Mouse (Mus musculus): Measurements from ENCODE around the gene Smarce1. TPM values are rescaled to one million over a fixed set of nuclear protein-coding genes. Genes with fewer than 3 reads are reported as not detected.

The Smarce1 gene
- total RNA-seq, 2 experiments from 2014 or later: 30.4 to 31.3 TPM

- no peak for DNase-seq
These were observed 61.4 kb downstream of the Smarce1 start for GRCm38 (mm10) chr11:99169438-99169837.

DNA sequence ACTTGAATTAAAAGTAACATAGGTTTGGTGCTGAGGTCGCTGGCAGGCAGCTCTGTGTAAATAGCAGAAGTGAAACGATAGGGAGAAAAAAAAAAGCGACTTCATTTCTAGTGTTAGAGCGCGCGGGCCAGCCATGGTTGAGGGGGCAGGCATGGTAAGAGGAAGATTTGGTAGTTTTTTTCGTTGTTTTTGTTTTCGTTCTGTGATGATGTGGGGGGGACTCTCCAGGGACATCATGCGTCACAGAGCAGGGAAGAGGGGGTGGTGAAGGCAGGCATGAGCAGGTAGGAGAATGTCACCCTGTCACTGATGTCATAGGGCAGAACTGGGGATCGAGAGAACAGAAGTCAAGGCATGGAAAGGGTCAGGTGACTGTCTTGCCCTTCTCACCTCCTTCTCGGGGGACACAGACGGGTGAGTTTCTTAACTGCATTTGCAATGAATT is 62.8 kb downstream of the Smarce1 start:
- DNase-seq: no peak

- no peak for DNase-seq
These were observed 63.2 kb downstream of the Smarce1 start for GRCm38 (mm10) chr11:99167576-99167975.

- no peak for DNase-seq
These were observed 64.6 kb downstream of the Smarce1 start for GRCm38 (mm10) chr11:99166241-99166640.

DNA sequence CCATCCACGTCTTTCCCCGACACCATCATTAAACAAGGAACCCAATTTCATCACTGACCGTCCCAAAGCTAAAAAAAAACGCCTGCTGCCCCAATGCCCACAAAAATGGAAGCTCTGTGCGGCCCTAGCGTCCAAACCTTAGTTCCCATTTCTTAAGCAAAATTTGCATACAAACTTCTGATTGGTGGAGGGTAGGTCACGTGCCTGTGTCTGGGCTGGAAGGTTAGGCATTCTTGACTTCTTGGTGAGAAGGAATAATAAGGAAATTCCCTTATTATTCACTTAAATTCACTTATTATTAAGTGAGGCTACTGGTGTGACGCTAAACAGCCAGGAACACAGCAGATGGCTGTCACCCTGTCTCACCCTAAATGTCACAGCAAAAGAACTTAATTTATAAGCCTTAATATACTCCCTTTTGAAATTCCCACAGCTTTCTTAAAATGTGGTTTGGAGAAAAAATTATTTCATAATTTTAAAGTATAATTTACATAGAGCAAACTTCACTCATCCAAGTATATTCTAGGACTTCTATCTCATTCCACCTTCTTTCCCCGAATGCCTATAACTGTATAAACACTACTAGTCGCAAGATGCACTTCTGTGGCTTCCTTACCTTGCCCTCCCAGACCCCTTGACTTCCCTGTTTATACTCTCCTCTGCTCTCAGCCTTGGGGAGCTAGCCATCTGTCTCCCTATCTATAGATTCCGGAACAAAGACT is 65.6 kb downstream of the Smarce1 start:
- DNase-seq: no peak

DNA sequence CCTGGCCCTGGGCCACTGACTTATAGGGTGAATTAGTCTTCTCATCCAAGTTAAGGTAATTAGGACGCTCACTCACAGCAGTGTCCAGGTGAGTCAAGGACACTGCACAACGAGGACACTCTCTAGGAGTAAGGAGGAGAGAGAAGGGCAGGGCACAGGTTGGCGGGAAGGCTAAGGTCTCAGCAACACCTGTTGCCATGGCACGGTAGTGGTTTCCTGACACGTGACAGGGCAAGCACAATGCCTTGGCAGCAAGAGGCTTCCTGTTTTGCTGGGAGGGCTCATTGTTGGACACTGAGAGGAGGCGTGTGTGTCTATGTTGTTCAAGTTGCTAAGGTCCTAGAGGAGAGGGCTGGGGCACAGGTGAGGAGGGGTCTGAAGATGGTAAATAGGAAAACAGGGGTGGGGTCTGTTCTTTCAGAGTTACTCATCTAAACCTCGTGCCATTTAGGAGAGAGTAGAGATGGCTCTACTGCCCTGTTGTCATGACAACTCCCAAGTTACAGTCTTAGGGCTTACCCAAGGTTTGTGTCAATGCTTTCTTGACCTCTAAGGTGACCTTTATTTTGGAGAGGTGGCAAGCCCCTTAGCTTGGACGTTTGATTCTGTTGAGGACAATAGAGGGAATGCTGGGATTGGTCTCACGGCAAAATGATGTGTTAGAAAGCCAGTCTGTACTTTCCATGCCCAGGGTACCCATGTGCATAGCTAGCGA is 67.7 kb downstream of the Smarce1 start:
- DNase-seq: no peak

DNA sequence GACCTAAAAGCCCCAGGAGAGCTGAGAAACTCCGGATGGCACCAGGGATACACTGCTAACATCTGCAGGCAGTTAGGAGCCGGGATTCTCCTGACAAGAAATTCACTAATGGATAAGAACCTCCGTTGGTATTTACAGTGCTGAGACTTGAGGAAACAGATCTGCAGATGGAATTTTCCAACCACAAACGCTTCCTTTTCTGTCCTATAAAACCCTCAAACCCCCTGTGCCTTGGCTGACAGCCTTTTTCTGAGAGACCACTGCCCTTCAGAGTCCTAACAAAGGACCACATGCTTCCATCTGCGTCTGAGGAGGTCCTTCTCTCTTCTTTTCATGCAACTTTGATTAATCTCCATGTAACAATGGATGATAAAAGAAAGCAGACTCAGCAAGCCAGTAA is 69.2 kb downstream of the Smarce1 start:
- no peak for DNase-seq

DNA sequence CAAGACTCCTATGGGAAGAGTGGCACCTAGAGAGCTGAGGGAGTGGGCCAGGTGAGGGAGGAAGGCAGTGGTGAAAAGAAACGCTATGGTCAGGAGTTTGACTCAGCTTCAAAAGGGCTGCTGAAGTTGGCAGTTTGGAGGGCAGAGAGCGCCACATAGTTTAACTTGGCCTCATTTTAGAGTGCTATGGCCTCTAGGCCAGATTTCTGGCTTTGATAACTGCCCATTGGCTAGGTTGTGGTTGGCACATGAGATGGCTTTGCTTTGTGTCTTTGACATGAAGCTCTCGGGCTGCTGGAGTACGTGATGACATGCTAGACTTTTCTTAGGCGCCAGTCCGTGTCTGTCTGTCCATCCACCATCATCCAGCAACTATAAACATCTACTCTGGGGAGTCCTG is 70.6 kb downstream of the Smarce1 start:
- no peak for DNase-seq

Other genes with a start within 250 kb of the Smarce1 start
- gene Gjd3, start 248.0 kb downstream of the Smarce1 start, total RNA-seq (2021): not detected
- 1 to 10 TPM; 2.3 to 3.8 TPM for gene Top2a, start 206.8 kb downstream of the Smarce1 start, total RNA-seq (2021)
- gene Igfbp4, start 189.8 kb downstream of the Smarce1 start, total RNA-seq (2021): 10 to 100 TPM; 38.6 to 49.1 TPM
- under 1 TPM in 1 of 2 experiments, not detected in 1; 0.05 TPM for gene Tns4, start 141.7 kb downstream of the Smarce1 start, total RNA-seq (2021)
- gene Ccr7, start 75.9 kb downstream of the Smarce1 start, total RNA-seq (2021): not detected
- 1 to 10 TPM; 4.9 to 6.4 TPM for gene Krt222, start 13.1 kb upstream of the Smarce1 start, total RNA-seq (2021)
- gene Krt24, start 54.2 kb upstream of the Smarce1 start, total RNA-seq (2021): not detected
- not detected for gene Krt25, start 91.9 kb upstream of the Smarce1 start, total RNA-seq (2021)
- not detected for gene Krt26, start 106.9 kb upstream of the Smarce1 start, total RNA-seq (2021)
- gene Krt27, start 120.1 kb upstream of the Smarce1 start, total RNA-seq (2021): not detected
- not detected for gene Krt28, start 143.9 kb upstream of the Smarce1 start, total RNA-seq (2021)
- gene Krt10, start 158.3 kb upstream of the Smarce1 start, total RNA-seq (2021): 1 to 10 TPM; 4.0 to 5.5 TPM
- gene Krt12, start 191.2 kb upstream of the Smarce1 start, total RNA-seq (2021): not detected
- not detected for gene Krt20, start 207.1 kb upstream of the Smarce1 start, total RNA-seq (2021)